Mouse (Mus musculus) midbrain, embryonic 16.5 days (tissue): Measurements from ENCODE around the gene Hist2h3b. TPM values are rescaled to one million over a fixed set of nuclear protein-coding genes. Genes with fewer than 3 reads are reported as not detected.
"Not testable (repeated sequence)": the region's sequence is repeated elsewhere in the genome, so short reads cannot be mapped to it uniquely, and the experiment has no call there.

Experiments used
- ATAC-seq: fragments of 200-750 bp; cut with Nextera tagmentation; 2 replicates; pipeline ENCODE4 v1.8.0; 2017; ENCODE audit warnings: moderate TSS enrichment
- H3K27ac ChIP-seq: fragments of 300-500 bp; sonication (generic); 2 replicates; pipeline ENCODE4 v1.5.1; 2014; ENCODE audit warnings: mild to moderate bottlenecking, low read length, mixed read lengths
- H3K27me3 ChIP-seq: fragments of 300-500 bp; sonication (generic); 2 replicates; pipeline ENCODE4 v1.6.1; 2014; ENCODE audit warnings: low read depth, low read length, mixed read lengths; ENCODE audit not compliant: control insufficient read depth, insufficient read depth
- H3K36me3 ChIP-seq: fragments of 300-500 bp; sonication (generic); 2 replicates; pipeline ENCODE4 v1.6.1; 2014; ENCODE audit warnings: mild to moderate bottlenecking, low read length, moderate library complexity, mixed read lengths; ENCODE audit not compliant: control insufficient read depth, insufficient read depth
- H3K4me1 ChIP-seq: fragments of 300-500 bp; sonication (generic); 2 replicates; pipeline ENCODE4 v1.6.1; 2014; ENCODE audit warnings: mild to moderate bottlenecking, low read length, mixed read lengths; ENCODE audit not compliant: control insufficient read depth, insufficient read depth
- H3K4me2 ChIP-seq: fragments of 300-500 bp; sonication (generic); 2 replicates; pipeline ENCODE4 v1.6.1; 2014; ENCODE audit warnings: mild to moderate bottlenecking, low read length, mixed read lengths
- H3K4me3 ChIP-seq: fragments of 300-500 bp; sonication (generic); 2 replicates; pipeline ENCODE4 v1.5.1; 2014; ENCODE audit warnings: low read depth, mild to moderate bottlenecking, low read length, moderate library complexity, mixed read lengths
- H3K9ac ChIP-seq: fragments of 300-500 bp; sonication (generic); 2 replicates; pipeline ENCODE4 v1.6.1; 2014; ENCODE audit warnings: low read depth, low read length, mixed read lengths
- H3K9me3 ChIP-seq: fragments of 300-500 bp; sonication (generic); replicated peaks from 2 replicates; pipeline ENCODE4 v1.6.1; 2014; ENCODE audit warnings: mild to moderate bottlenecking, low read length, mixed read lengths; ENCODE audit not compliant: control insufficient read depth, poor library complexity, severe bottlenecking
- WGBS: fragments of 180-500 bp; shearing (Covaris S2); extraction: QIAGEN DNeasy Blood & Tissue Kit; methylation state at CpG from one replicate; pipeline ENCODE4 v1.1.7; 2014; 5-methylcytosine and 5-hydroxymethylcytosine counted together
- polyA plus RNA-seq: library from polyadenylated mRNA; unstranded; fragments of >200 nt; fragmentation: Nextera tagmentation; extraction: Ambion mirVana; gene quantifications from 2 replicates; pipeline ENCODE4 v1.2.1, GENCODE M21; 2015

Gene Hist2h3b
- polyA plus RNA-seq, 1 experiment from 2014 or later: 5.9 TPM

GRCm38 (mm10) chr3:96237335-96237903 is 31.0 kb upstream of the Hist2h3b start:
- Histone ChIP-seq H3K4me3 (no peak overlapping the region), H3K9ac (no peak overlapping the region), H3K9me3 (no peaks in the 10 kb centered on the region), H3K27me3 (no peaks in the 10 kb centered on the region), H3K4me1 (peaks cover 13% of the 10 kb centered on the region), H3K4me2 (peak overlapping the region; percentile 45), H3K36me3 (no peaks in the 10 kb centered on the region), H3K27ac (no peak overlapping the region)
- no peak for ATAC-seq
- WGBS: 26% methylated on average over 7 of the region's 7 CpGs

GRCm38 (mm10) chr3:96237904-96238511 is 30.4 kb upstream of the Hist2h3b start:
- no peak overlapping the region for H3K27ac ChIP-seq

GRCm38 (mm10) chr3:96238954-96239793 is 29.3 kb upstream of the Hist2h3b start, which contains the start of gene Hist2h3c2:
TSS of gene Hist2h3c2 (minus strand) at chr3:96239127.
- not testable (repeated sequence) for H3K27me3 ChIP-seq, H3K27ac ChIP-seq, H3K9me3 ChIP-seq, H3K36me3 ChIP-seq
- H3K4me3 ChIP-seq: peak within 1 kb of the TSS; percentile 33
- 0 out of 2 replicates have a peak within 1 kb of the TSS, but pooled peaks have one; percentile 41 for H3K9ac ChIP-seq
- WGBS: 0% methylated on average over 9 of the region's 68 CpGs
- ATAC-seq: peak; percentile 89
- peak within 1 kb of the TSS; percentile 45 for H3K4me2 ChIP-seq
- H3K4me1 ChIP-seq: peaks cover 15% of the 10 kb centered on the region

More at GRCm38 (mm10) chr3:96237904-96238511, 30.4 kb upstream of the Hist2h3b start:
- Histone ChIP-seq H3K4me2 (peak overlapping the region; percentile 45), H3K27me3 (no peaks in the 10 kb centered on the region), H3K36me3 (no peaks in the 10 kb centered on the region), H3K4me1 (peaks cover 13% of the 10 kb centered on the region), H3K9me3 (no peaks in the 10 kb centered on the region), H3K9ac (0 out of 2 replicates have a peak overlapping the region, but pooled peaks have one; percentile 21), H3K4me3 (peak overlapping the region; percentile 24)
- no peak for ATAC-seq
- 1% methylated on average over 12 of the region's 12 CpGs for WGBS

- H3K27ac ChIP-seq: peak within 1 kb of the TSS; percentile 82
- ATAC-seq: peak; percentile 90
- H3K9ac ChIP-seq: peak within 1 kb of the TSS; percentile 58
- H3K4me1 ChIP-seq: peaks cover 21% of the 10 kb centered on the region
- H3K36me3 ChIP-seq, H3K9me3 ChIP-seq, H3K27me3 ChIP-seq: not testable (repeated sequence)
- H3K4me2 ChIP-seq: peak within 1 kb of the TSS; percentile 56
- peak within 1 kb of the TSS; percentile 34 for H3K4me3 ChIP-seq
- WGBS: 7% methylated on average over 16 of the region's 85 CpGs
Observed at GRCm38 (mm10) chr3:96239949-96240798, 28.3 kb upstream of the Hist2h3b start, which contains the start of gene Hist2h2aa2. TSS of gene Hist2h2aa2 (minus strand) at chr3:96240276.

GRCm38 (mm10) chr3:96240799-96241197 is 27.7 kb upstream of the Hist2h3b start:
- peak overlapping the region; percentile 58 for H3K9ac ChIP-seq
- H3K27me3 ChIP-seq: no peaks in the 10 kb centered on the region
- peak overlapping the region; percentile 56 for H3K4me2 ChIP-seq
- 72% methylated on average over 9 of the region's 9 CpGs for WGBS
- H3K9me3 ChIP-seq: no peaks in the 10 kb centered on the region
- peaks cover 21% of the 10 kb centered on the region for H3K4me1 ChIP-seq
- no peak for ATAC-seq
- no peaks in the 10 kb centered on the region for H3K36me3 ChIP-seq
- peak overlapping the region; percentile 34; the same call in 1 of the 2 replicates for H3K4me3 ChIP-seq
- peak overlapping the region; percentile 82 for H3K27ac ChIP-seq

- WGBS: 86% methylated on average over 7 of the region's 7 CpGs
- H3K4me3 ChIP-seq: no peak overlapping the region
- H3K9ac ChIP-seq: no peak overlapping the region
- peak overlapping the region; percentile 93 for H3K27ac ChIP-seq
- H3K36me3 ChIP-seq: no peaks in the 10 kb centered on the region
- H3K4me1 ChIP-seq: peaks cover 18% of the 10 kb centered on the region
- H3K27me3 ChIP-seq: no peaks in the 10 kb centered on the region
- H3K9me3 ChIP-seq: no peaks in the 10 kb centered on the region
- ATAC-seq: no peak
- H3K4me2 ChIP-seq: peak overlapping the region; percentile 68; the same call in 1 of the 2 replicates
Observed at GRCm38 (mm10) chr3:96243921-96244572, 24.4 kb upstream of the Hist2h3b start.

GRCm38 (mm10) chr3:96245003-96245886 is 23.2 kb upstream of the Hist2h3b start, which contains the start of gene Hist2h2aa1:
TSS of gene Hist2h2aa1 (plus strand) at chr3:96245497.
- peak; percentile 92 for ATAC-seq
- H3K4me1 ChIP-seq: peaks cover 18% of the 10 kb centered on the region
- peak within 1 kb of the TSS; percentile 93 for H3K27ac ChIP-seq
- H3K27me3 ChIP-seq, H3K9me3 ChIP-seq, H3K36me3 ChIP-seq: not testable (repeated sequence)
- peak within 1 kb of the TSS; percentile 42 for H3K4me3 ChIP-seq
- peak within 1 kb of the TSS; percentile 68 for H3K4me2 ChIP-seq
- 1% methylated on average over 23 of the region's 88 CpGs for WGBS
- peak within 1 kb of the TSS; percentile 77 for H3K9ac ChIP-seq
